Mouse (Mus musculus) C2C12 (cell line): ENCODE measurements around the gene Pheta1. TPM values are rescaled to one million over a fixed set of nuclear protein-coding genes. Genes with fewer than 3 reads are reported as not detected.

Experiments used
- H3K27me3 ChIP-seq: one replicate; pipeline ENCODE4 v1.6.1; 2011; ENCODE audit not compliant: control insufficient read depth, insufficient read depth, insufficient read length
- H3K36me3 ChIP-seq: one replicate; pipeline ENCODE4 v1.6.1; 2011; ENCODE audit not compliant: control insufficient read depth, insufficient read depth
- H3K4me3 ChIP-seq: one replicate; pipeline ENCODE4 v1.5.1; 2011; ENCODE audit warnings: mild to moderate bottlenecking, control low read depth; ENCODE audit not compliant: poor library complexity, insufficient read depth, severe bottlenecking
- H3K79me2 ChIP-seq: one replicate; pipeline ENCODE4 v1.6.1; 2011; ENCODE audit not compliant: control insufficient read depth, insufficient read depth
- H3K79me3 ChIP-seq: one replicate; pipeline ENCODE4 v1.6.1; 2011; ENCODE audit warnings: low read depth, control low read depth
- H3ac ChIP-seq: one replicate; pipeline ENCODE3; 2011; ENCODE audit warnings: low read depth; ENCODE audit not compliant: control insufficient read depth, insufficient read length
- CEBPB ChIP-seq: IDR thresholded peaks from one replicate; pipeline ENCODE4 v1.6.1; 2011; ENCODE audit warnings: low read depth, mild to moderate bottlenecking, control low read depth, moderate library complexity
- CTCF ChIP-seq: IDR thresholded peaks from one replicate; pipeline ENCODE4 v1.5.1; 2011; ENCODE audit not compliant: control insufficient read depth, insufficient read depth, insufficient read length
- FOSL1 ChIP-seq: IDR thresholded peaks from one replicate; pipeline ENCODE4 v1.8.0; 2011; ENCODE audit warnings: mild to moderate bottlenecking, low read length; ENCODE audit not compliant: poor library complexity, insufficient read depth, severe bottlenecking
- MAX ChIP-seq: IDR thresholded peaks from one replicate; pipeline ENCODE4 v1.6.1; 2011; ENCODE audit warnings: mild to moderate bottlenecking, control low read depth
- MYOD1 ChIP-seq: IDR thresholded peaks from one replicate; pipeline ENCODE4 v1.6.1; 2011; ENCODE audit warnings: low read depth; ENCODE audit not compliant: control insufficient read depth, insufficient read length
- MYOG ChIP-seq: IDR thresholded peaks from one replicate; pipeline ENCODE4 v1.6.1; 2011; ENCODE audit not compliant: control insufficient read depth, insufficient read length; ENCODE audit errors: extremely low read depth
- USF1 ChIP-seq: IDR thresholded peaks from one replicate; pipeline ENCODE4 v1.6.1; 2011; ENCODE audit warnings: low read depth, mild to moderate bottlenecking, control low read depth, moderate library complexity
- long read RNA-seq, 2 experiments: library from polyadenylated mRNA; unstranded; transcript quantifications; one replicate each; pipeline ENCODE4 v2.0.0; 2019 to 2020
- polyA plus RNA-seq: library from polyadenylated mRNA; unstranded; fragments of >200 nt; fragmentation: generic; extraction: Trizol; gene quantifications from one replicate; pipeline ENCODE4 v1.2.1, GENCODE M21; 2012; ENCODE audit warnings: missing spikeins

Pheta1 gene
- 12.9 TPM for polyA plus RNA-seq
- long read RNA-seq, experiment 1, partial matches to known transcripts, result 3 of 9 reads
- long read RNA-seq, experiment 1, other reads (novel, unspliced or antisense), result 0 of 9 reads
- long read RNA-seq, experiment 2, transcript Pheta1-203 (3 exons, 2,335 nt), result minor isoform, 24 of 112 reads
- long read RNA-seq, experiment 2, transcript Pheta1-201 (4 exons, 2,368 nt), result major isoform, 74 of 112 reads
- long read RNA-seq, experiment 2, transcript Pheta1-202 (4 exons, 636 nt), result minor isoform, 5 of 112 reads
- long read RNA-seq, experiment 2, partial matches to known transcripts, result 2 of 112 reads
- long read RNA-seq, experiment 2, other reads (novel, unspliced or antisense), result 7 of 112 reads

GRCm38 (mm10) chr5:121848743-121849142 lies at the start of gene Pheta1:
Gene Pheta1 (plus strand): TSS chr5:121848984.
- TF ChIP-seq MAX, result peak; percentile 9
- no peak for TF ChIP-seq FOSL1
- peak within 1 kb of the TSS; percentile 69 for H3K4me3 ChIP-seq
- H3ac ChIP-seq, result peak within 1 kb of the TSS; percentile 98
- H3K36me3 ChIP-seq, result no peaks in the 10 kb centered on the region
- H3K79me3 ChIP-seq, result peaks cover 8% of the 10 kb centered on the region
- H3K79me2 ChIP-seq, result peaks cover 21% of the 10 kb centered on the region
- H3K27me3 ChIP-seq, result no peaks in the 10 kb centered on the region

GRCm38 (mm10) chr5:121807186-121807585 lies 41.6 kb upstream of the Pheta1 start:
- Histone ChIP-seq H3K79me2 (peaks cover 22% of the 10 kb centered on the region), H3K36me3 (peaks cover 47% of the 10 kb centered on the region), H3K4me3 (no peak overlapping the region), H3K27me3 (no peaks in the 10 kb centered on the region), H3K79me3 (peaks cover 4% of the 10 kb centered on the region), H3ac (no peak overlapping the region)
- TF ChIP-seq MYOG (no peak), CTCF (no peak), MYOD1 (peak; percentile 96)

GRCm38 (mm10) chr5:121808202-121808601 lies 40.6 kb upstream of the Pheta1 start:
- TF ChIP-seq CTCF (no peak), MYOD1 (no peak), MYOG (no peak), FOSL1 (no peak), CEBPB (no peak), MAX (no peak), USF1 (no peak)
- no peak overlapping the region for H3ac ChIP-seq
- peaks cover 47% of the 10 kb centered on the region for H3K36me3 ChIP-seq
- H3K4me3 ChIP-seq, result no peak overlapping the region
- peaks cover 4% of the 10 kb centered on the region for H3K79me3 ChIP-seq
- no peaks in the 10 kb centered on the region for H3K27me3 ChIP-seq
- H3K79me2 ChIP-seq, result peaks cover 22% of the 10 kb centered on the region

GRCm38 (mm10) chr5:121809667-121810224 lies 39.0 kb upstream of the Pheta1 start:
- Histone ChIP-seq H3K79me2 (peaks cover 22% of the 10 kb centered on the region), H3K27me3 (no peaks in the 10 kb centered on the region), H3ac (no peak overlapping the region), H3K79me3 (peaks cover 4% of the 10 kb centered on the region), H3K4me3 (no peak overlapping the region), H3K36me3 (peaks cover 57% of the 10 kb centered on the region)
- TF ChIP-seq USF1, result no peak
- TF ChIP-seq MYOD1, result no peak
- TF ChIP-seq FOSL1, result no peak
- no peak for TF ChIP-seq CTCF
- no peak for TF ChIP-seq CEBPB
- TF ChIP-seq MAX, result no peak
- TF ChIP-seq MYOG, result no peak

- Histone ChIP-seq H3ac (no peak overlapping the region), H3K4me3 (no peak overlapping the region), H3K79me3 (peaks cover 4% of the 10 kb centered on the region), H3K36me3 (peaks cover 58% of the 10 kb centered on the region), H3K27me3 (no peaks in the 10 kb centered on the region), H3K79me2 (peaks cover 22% of the 10 kb centered on the region)
- no peak for TF ChIP-seq USF1
- no peak for TF ChIP-seq MYOD1
- TF ChIP-seq FOSL1, result no peak
- no peak for TF ChIP-seq MYOG
- TF ChIP-seq CEBPB, result no peak
- TF ChIP-seq MAX, result no peak
- no peak for TF ChIP-seq CTCF
Observed at GRCm38 (mm10) chr5:121810331-121811151, 38.2 kb upstream of the Pheta1 start.
